Mouse (Mus musculus) urinary bladder, postnatal 14 days (tissue): Measurements from ENCODE around the gene Mapk14.
"Not testable (repeated sequence)": the region's sequence is repeated elsewhere in the genome, so short reads cannot be mapped to it uniquely, and the experiment has no call there.

ENCODE experiments used
- DNase-seq: peaks from one replicate; pipeline ENCODE4 v3.0.0; 2021; ENCODE audit warnings: low spot score

Gene Mapk14

DNA sequence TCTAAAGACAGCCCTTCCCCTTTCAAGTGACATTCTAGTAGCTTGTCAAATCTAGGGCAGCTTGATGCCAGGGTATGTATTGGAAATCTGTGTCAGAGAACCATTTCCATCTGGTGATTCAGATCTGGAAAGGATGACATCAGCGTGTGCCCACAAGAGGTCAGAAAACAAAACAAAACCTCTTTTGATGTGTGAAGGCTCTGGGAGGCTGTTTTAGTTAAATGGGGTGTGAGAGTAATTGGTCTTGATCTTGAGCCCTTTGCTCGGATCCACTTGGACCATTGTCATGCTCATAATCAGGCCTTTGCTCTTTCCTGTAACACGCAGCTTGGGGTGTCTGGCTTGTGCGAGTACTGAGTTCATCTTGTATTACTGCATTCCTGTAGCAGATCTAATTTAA lies 7.1 kb downstream of the Mapk14 start:
- DNase-seq: no peak

DNA sequence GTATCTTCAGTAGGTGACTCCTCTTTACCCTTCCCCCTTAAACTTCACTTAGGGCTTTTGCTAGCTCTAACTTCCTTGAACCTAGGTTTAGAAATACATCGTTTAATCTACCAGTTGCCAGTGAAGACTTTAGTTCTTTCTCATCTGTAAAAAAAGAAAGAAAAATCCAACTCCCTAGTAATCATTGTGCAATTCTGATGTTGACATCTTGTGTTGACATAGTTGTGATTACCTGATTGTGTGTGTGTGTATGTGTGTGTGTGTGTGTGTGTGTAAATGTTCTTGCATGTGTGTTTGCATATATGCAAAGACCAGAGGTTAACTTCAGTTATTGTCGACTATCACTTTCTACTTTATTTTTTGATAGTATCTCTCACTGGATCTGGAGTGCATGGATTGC lies 7.5 kb downstream of the Mapk14 start:
- no peak for DNase-seq

DNA sequence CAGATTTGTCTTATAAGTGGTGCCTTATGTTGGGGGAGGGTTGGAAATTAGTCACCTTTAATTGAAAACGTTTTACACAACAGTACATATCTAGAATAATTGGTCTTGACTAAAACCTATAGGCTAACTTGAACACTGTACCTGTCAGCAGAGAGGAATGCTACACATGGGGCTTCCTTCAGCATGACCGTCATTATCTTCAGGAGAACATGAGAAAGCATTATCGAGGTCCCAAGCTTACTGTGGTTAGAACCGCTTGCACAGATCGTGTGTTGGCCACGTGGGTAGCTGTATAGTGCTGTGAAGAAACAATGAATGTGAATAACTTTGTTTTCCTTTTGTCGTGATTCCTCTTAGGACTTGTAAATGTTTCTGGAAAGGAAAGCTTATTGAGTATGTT lies 8.7 kb downstream of the Mapk14 start:
- DNase-seq: no peak

DNA sequence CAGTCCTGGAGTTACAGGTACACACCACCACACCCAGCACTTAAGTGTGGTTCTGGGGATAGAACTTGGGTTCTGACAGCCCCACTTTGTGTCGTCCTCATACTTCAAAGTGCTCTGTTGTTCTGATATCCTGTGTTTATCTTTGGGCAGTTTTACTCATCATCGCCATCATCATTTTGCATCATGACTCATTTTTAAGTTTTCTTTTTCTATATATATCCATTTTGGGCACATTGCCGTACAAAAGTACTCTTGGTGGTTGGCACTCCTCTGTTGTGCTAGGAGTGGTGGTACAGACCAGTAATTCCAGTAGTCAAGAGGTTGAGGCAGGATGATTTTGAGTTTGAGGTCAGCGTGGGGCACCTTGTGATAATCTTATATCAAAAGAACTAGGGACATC lies 10.0 kb downstream of the Mapk14 start:
- no peak for DNase-seq

DNA sequence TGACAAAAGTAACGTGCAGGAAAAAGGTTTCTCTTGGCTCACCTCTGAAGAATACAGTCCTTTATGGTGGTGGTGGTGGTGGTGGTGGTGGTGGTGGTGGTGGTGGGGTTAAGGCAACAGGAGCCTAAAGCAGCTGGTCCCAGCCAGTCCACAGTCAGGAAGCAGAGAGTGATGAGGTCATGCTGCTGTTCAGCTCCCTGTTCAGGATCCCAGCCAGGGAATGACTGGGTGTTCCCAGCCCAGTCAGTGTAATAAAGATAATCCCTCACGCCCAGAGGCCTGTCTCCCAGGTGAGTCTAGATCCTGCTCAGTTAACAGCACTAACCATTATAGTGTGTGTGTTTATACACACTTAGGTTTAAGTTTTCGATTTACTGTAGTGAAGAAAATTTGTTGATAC lies 10.6 kb downstream of the Mapk14 start:
- DNase-seq: no peak

DNA sequence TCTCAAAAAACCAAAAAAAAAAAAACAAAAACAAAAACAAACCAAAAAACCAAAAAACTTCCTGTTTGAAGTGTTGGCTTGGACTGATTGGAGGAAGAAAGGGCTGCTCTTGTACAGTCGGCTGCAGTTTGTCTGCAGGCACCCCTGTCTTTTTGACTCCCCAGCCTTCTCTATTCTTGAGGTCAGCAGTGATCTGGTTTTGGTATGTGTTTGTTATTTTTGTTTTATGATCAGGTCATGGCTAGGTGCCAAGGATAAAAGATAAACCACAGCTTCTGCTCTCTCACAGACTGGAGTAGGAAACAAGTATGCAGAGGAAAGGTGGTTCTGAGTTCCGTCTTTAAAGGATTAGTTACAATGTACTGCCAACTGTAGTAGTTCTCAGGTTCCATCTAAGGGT lies 11.5 kb downstream of the Mapk14 start:
- no peak for DNase-seq

DNA sequence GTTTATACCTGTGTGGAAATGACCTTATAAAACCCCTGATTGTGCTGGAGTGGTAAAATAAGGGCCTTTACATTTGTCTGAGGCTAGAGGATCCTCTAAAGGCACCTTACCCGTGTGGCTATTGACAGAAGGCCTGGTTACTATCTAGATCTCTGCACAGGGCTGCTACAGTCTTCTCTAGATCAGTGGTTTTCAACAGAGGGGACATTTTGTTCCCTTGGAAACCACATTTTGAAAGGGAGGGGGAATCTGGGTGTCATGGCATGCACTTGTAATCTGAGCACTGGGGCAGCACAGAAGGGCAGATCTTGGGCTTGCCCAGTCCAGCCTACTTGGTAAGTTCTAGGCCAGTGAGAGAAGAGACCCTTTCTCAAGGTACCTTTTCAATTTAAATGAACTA lies 15.6 kb downstream of the Mapk14 start:
- DNase-seq: no peak

DNA sequence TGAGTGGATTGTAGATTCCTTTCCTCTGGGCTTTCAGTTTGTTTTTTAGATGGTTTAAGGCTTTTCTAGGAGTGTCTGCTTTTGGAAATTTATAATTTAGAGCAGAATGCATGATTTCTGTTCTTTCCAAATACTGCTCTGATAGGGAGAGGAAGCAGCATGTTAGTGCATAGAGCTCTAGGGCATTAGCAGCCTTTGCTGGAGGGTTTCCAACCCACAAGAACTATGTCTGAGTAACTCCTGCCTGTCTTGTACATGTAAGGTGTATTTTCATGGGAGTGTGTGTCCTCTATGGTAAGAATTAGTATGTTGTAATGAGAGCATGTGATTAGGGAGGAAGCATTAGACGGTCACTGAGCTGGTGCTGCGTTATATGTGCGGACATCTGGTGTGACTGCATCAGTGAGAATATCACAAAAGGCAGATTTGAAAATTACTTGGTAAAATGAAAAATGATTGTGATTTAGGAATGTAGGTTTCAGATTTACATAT lies 16.1 kb downstream of the Mapk14 start:
- DNase-seq: no peak

DNA sequence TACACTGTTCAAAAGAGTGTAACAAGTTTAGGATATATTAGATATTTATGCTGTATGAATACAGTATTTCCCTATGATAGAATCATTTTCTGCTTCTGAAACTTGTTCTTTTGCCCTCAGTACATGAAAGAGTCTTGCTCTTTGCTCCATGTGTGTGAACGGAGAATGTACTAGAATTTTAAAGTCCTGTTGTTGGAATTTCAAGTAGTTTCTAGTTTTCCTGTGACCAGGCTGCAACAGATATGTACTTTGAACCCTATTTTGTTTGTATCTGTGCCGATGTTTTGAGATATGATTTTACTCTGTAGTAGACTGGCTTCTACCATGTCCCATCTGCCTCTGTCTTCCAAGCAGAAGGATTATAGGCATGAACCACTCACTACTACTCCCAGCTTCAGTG lies 16.7 kb downstream of the Mapk14 start:
- DNase-seq: no peak

DNA sequence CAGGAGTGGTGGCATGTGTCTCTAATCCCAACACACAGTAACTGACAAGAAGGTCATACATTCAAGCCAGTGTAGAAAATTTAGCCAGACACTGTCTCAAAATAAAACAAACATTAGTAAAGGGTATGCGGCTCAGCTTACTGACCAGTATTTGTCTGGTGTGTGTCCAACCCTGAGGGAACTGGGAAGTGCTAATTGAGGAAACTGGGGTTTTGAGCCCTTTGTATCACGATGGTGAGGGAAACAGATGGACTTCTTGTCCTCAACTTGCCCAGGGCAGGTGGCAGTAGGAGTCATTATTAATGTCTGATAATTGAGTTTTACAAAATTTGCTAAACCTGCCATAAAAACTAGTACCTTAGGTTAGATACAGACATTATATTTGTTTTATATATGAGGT lies 17.9 kb downstream of the Mapk14 start:
- no peak for DNase-seq

DNA sequence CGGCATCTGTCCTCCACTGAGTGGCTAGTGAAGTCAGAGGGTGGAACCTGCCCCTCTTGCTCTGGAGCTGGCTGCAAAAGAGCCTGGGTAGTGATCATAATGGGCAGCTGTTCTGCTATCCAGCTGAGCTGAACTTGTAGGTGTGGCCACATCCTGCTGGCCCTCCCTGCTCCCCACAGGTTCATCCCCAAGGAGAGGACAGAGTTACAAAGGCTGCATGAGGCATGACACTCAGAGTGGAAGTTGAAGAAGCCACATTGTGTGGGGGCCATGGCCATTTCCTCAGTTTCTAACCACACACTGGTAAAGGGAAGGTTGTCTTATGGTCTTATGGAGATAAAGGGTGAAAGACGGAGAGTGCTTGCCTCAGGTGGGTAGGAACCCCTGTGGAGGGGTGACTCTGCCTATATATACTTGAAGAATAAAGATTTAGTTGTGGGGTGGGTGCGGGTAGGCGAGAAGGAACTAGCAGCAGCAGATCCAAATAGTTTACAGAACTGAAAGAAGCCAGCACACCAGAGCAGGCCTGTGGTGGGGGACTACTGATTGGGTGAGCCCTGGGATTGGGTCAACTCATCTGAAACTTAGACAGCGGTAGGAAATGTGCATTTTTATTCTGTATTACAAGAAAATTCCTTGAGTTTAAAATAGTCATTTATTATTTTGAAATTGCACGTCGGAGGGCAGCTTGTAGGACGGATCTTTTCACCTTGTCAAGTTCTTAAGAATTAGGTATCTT lies 18.6 kb downstream of the Mapk14 start:
- no peak for DNase-seq

DNA sequence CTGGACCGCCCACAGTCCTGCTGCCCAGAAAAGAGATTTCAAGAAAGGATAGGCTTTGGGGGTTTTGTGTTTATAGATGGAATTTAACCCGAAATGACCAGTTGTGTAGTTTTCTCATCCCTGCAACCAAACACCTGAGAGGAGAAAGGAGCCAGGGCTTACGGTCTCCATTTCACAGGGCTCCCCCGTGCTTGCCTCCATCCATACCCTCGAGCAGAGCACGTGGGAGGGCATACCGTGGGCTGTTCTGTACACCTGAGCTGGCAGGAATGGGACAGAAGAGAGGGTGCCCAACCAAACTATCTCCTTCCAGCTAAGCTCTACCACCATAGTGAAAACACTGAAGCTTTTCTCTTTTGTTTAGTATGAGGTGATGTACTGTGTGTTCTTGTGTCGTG lies 19.2 kb downstream of the Mapk14 start:
- DNase-seq: no peak

DNA sequence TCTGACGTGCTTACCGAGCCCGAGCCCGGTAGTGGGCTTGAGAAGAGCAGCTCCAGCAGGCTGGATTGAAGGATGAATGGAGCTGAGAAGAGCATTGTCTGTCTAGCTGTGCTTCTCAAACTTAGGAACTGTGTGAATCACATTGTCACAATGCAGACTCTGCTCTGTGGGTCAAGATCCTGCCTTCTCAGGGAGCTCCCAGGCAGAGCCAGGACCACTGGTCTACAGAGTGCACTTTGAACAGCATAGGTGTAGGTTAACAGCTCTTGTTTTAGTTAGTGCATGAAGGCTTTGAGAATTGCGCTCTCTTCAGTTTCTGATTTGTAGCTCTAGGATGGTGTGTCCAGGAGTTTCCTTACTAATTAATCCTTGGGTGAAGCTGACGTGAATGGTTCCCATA lies 20.1 kb downstream of the Mapk14 start:
- DNase-seq: no peak

DNA sequence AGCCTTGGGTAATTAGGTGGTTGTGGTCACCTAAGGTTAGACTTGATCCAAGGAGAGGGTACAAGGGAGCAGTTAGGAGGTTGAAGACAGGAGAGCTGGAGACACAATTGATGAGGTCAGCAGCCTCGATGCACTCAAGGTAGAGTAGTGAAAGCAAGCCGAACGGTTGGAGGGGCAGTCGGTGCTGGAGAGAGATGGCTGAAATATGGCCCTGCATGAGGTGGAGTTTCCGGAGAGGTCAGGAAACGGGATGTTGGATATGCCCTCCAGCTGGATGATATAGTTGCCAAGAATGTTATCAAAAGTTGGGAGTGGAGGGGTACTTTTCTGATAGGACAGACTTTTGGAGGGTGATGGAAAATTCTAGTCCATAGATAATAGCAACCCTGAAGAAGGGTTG lies 21.2 kb downstream of the Mapk14 start:
- DNase-seq: no peak

DNA sequence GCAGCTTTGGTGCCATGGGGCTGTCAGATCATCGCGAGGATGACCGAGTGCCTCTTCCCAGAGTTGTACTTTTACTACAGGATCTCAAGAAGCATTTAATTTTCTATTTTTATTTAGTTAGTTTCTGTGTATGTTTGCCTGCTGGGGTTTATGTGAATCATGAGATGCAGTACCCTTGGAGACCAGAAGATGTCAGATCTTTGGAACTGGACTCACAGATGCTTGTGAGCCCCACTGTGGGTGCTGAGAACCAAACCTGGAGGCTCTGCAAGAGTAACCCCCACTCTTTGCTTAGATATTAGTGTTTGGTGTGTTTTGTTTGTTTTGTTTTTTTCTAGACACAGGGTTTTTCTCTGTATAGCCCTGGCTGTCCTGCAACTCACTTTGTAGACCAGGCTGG lies 22.9 kb downstream of the Mapk14 start:
- DNase-seq: no peak

DNA sequence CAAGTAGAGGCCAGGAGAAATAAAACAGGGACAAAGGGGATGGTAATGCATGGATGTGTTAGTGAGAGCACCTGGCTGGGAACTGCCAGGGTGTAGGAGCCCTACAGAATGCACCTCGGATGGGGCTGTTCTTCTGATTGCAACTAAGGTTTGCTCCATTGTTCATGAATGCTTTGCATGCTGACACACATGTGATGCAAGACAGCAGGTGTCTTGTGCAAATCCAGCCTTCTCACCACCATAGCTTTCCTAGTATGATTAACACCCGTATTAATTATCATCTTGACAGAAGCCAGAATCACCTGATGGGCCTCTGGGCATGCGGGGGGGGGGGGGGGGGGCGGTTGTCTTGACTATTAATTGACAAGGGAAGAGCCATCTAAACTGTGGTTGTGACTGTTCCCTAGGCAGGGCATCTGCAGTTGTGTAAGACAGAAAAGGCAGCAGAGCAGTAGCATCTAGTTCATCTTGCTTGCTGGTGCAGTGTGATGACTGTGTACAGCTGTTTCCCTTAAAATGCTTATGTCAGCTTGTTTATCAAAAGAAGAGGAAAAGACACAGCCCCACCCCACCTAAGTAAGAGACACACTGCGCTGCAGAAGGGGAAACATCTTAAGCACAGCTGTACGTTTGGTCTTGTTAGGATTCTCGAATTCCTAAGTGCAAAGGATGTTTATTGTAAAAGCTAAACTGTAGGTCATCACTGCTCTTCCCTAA lies 24.9 kb downstream of the Mapk14 start:
- DNase-seq: no peak

DNA sequence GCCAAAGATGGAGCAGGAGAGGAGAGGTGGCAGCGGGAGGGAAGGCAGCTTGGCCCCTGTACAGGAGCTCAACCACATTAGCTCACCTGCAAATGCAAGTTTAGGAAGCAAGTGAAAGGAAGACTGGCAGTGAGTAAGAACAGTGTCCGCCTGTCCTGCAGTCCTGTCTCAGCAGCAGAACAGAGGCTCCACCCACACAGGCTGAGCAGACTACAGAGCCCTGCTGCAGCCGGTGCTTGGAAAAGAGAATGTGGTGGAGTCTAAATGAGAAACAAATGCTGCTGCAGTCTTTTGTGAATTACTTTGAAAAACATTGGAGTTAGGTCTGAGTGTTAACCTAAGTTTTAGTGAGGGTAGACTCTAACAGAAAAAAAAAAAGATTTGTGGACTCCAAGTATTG lies 26.4 kb downstream of the Mapk14 start:
- DNase-seq: no peak

DNA sequence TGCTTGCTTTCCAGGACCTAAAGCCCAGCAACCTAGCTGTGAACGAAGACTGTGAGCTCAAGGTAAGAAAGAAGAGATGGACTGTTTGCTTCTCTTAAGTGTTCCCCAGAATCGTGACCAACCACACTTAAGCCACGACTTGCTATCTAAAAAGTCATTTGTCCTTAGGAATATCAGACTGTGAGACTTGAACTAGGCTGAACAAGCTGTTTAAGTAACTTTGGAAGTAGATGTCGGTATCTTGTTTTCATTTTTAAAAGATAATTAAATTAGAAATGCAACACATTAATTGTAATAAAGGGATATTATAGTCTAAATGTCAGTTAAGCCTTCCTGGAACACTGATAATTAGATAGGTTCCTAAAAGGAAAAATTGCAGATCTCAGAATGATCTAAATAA lies 34.7 kb downstream of the Mapk14 start, which contains the start of gene AC170998.1:
AC170998.1 (plus strand) TSS at position 301 of the 400 bp plus-strand sequence.
- DNase-seq: no peak

DNA sequence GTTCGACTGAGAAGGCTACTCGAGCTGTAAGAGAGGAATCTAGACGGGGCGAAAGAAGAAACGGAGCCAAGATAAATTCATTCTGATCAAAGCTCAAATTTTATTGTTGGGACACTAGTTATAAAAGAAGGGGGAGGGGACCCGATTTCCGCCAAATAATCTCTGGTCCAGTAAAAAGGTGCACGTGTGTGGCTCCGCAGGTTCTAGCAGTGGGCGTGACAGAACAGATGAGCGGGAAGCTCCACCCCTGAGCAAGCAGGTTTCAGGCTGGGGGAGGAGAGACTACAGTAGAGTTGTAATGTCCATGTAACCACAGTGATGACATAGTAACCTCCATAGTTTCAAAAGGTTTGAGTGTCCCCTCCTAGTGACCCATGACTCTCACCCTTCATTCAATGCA lies 36.4 kb downstream of the Mapk14 start:
- not testable (repeated sequence) for DNase-seq

DNA sequence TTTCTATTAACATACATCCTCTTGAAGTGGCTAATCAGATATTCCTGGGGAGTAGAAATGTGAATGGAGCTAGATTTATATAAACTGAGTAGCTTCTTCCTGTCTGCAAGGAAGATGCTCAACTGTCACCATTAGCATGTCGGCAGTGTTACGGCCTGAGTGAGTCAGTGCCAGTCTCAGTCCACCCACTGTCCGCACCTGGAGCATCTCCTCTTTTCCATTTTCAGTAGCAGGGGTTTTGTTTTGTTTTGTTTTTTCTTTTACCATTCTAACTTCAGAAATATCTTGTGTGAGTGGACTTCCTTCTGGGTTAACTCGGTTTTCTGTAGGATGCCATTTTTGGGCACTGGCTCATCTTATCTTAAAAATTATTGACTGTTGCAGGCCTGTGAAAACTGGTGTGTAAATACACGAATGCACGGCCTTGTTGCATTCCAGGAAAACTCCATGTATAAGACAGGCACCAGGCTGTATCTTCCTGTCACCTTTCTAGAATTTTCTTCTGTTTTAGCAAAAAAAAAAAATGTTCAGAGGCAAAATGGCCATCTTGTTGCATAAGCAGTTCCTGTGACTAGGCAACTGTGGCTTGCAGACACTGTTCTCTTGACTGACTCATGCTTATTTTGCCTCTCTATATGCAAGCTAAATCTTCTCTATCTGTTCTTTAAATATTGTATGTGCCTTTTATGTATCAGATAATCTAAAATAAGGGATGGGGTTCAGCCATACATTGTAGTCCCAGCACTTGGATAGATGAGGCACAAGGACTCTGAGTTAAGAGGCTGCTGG lies 44.4 kb downstream of the Mapk14 start:
- DNase-seq: no peak

DNA sequence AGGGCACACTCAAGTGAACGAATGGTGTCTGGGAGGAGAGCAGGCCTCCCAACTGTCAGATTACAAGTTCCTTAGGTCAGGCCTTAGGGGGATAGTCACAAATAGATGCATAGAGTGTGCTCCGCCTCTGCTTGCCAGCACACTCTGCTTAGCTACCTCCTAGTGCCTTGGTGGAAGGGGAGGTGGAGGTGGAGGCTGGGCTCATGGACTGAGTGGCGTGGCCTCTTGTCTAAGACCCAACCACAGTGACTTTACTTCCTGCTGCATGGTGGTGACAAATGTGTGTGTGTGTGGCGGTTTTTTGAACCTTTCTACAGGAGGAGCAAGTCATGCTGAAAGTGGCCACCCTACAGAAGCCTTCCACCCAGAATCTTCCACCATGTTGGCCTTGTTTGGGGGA lies 45.4 kb downstream of the Mapk14 start:
- DNase-seq: no peak

DNA sequence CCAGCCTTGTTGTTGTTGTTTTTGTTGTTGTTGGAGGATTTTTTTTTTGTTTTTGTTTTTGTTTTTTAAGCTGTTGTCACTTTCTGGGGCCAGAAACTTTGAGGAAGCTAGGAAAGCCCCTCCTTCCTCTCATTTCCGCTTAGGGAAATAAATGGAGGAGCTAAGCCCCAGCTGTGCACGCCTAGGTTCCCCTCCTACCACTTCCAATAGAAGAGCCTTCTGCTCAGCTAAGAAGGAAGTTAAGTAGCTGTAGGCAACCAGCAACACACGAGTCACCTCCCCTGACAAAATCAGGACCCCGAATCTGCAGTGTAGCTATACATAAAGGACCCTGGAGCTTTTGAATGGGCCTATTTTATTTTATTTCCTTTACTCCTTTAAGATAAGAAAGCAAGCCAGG lies 46.8 kb downstream of the Mapk14 start:
- DNase-seq: no peak

DNA sequence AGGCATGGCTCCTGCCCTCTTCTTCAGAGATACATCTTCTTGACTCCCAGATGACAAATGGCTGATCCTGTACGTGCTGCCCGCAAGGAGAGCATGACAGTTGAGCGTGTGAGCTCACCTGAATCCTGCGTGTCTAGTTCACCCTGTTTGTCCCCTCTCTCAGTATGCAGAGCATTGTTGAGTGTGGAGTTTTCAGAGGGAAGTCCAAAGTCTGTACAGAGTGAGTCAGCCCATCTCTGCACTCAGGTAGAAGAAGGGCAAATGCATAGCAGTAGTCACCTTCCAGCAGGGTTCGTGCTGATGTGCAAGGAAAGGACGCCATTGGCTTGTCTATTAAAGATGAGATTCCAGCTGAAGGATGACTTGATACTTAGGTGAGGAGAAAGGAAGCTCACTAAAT lies 48.1 kb downstream of the Mapk14 start:
- DNase-seq: no peak
